Mouse (Mus musculus): Measurements from ENCODE around the gene Crybg1. TPM values are rescaled to one million over a fixed set of nuclear protein-coding genes. Genes with fewer than 3 reads are reported as not detected.

Crybg1 gene
- total RNA-seq, 2 experiments from 2014 or later = 2.7 to 2.9 TPM

DNA sequence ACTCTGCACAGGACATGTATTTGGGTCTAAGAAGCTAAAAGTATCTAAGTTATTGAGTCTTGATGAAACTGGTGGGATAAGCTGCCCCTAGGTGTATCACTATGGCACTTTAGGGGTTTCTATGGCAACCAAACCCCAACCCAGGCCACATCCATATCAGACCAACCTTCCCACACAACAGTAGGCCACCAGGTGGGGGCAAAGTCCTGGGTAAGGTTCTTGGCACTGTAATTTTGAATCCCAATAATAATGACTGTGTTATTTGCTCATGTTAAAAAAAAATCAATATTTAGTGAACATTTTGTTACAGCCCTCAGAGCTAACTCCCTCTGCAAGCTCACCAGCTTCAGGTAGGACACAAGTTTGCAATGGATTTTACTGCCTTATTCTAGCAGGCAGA lies 38.2 kb downstream of the Crybg1 start:
- DNase-seq (ENCODE audit: low spot score in 2 of 2) = no peak

DNA sequence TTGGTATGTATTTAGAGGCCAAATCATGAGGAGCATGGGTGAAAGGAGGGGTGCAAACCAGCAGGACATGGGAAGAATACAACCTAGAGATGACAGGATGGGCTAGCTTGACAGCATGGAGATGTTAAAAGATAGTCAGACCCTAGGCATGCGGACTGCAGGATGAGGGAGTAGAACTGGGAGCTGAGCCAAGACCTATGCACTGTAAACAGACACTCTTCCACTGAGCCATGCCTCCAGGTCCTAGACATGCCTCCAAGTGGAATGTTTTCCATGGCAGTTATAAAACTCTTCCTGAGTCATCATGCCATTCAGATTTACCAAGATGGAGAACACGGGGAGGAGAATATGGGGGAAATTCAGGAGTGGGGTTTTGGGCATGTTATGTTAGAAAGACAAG lies 53.9 kb downstream of the Crybg1 start:
- no peak for DNase-seq (ENCODE audit: low spot score in 2 of 2)

DNA sequence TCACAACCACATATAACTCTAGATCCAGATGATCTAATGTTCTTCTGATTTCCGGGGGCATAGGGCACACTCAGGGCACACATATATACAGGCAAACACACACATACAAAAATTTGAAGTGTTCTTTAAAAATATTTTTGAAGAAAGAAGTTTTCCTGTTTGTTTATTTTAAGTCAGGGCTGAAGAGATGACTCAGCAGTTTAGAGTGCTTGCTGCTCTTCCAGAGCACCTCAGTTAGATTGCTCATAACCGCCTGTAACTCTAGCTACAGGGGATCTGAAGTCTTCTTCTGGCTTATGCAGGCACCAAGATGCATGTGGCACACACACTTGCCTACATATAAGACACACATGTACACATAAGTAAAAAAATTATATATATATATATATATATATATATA lies 56.9 kb downstream of the Crybg1 start:
- DNase-seq (ENCODE audit: low spot score in 2 of 2) = no peak

DNA sequence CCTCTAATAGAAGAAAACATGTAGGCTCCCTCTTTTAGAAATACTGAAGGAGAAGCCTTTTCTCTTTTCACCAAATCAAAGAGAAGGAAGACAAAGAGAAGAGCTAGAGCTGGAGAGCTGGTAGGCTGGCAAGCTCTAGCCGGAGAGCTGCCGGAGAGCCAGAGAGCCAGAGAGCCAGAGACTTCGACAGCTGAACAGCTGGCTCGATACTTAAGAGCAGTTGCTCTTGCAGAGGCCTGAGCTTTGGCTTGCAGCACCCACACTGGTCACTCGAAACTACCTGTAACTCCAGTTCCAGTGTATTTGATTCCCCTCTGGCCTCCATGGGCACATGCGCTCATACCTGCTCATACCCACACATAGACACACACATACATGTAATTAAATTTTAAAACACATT lies 68.3 kb downstream of the Crybg1 start:
- no peak for DNase-seq (ENCODE audit: low spot score in 2 of 2)

DNA sequence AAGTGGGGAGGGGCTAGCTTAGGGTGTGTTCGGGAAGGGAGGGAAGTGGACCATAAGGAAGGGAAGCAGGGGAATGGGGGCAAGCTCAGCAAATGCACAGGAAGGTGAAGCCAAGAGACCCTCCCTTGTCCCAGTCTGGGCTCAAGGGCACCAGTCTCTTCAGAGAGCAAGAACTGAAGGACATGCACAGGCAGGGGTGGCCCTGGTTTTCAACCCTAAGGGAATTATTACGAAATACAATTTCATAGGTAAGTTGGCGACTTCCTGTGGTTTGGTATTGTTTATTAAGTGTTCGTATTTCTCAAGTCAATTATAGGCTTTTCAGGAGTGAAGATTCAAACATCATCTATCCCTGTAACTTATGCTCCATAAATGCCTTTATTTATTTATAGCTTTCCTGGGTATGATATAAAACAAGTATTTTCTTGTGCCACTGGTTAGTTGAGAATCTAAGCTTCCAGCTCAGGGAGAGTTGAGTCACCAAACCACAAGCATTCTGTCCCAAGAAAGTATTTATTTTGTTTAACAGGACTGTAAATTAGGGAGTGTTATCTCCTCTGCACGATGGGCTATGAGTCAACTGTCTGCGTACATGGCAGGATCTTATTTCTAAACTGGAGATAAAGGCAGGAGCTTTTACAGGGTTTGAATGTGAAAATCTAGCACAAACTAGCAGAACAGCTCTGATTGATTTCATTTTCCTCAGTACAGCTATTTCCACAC lies 69.7 kb downstream of the Crybg1 start:
- no peak for DNase-seq (ENCODE audit: low spot score in 2 of 2)

DNA sequence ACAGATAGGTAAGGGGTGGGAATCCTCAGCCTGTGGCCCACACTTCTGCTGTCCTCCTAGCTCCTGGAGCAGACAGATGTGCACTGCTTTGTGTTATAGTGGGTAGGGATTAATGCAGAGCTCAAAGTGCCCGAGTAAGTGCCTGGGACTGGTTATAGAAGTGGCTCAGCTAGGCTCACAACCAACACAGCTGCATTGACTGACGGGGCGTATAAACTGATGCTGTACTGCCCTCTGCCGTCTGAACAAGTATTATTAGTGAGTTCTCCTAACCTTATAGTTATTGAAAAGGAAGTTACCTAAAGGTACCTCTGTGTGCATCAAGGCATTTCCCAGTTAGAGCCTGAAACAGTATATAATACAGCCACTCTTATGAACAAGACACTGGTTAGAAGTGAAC lies 77.6 kb downstream of the Crybg1 start:
- peak in 1 of 2 experiments; percentile 53 for DNase-seq (ENCODE audit: low spot score in 2 of 2)

DNA sequence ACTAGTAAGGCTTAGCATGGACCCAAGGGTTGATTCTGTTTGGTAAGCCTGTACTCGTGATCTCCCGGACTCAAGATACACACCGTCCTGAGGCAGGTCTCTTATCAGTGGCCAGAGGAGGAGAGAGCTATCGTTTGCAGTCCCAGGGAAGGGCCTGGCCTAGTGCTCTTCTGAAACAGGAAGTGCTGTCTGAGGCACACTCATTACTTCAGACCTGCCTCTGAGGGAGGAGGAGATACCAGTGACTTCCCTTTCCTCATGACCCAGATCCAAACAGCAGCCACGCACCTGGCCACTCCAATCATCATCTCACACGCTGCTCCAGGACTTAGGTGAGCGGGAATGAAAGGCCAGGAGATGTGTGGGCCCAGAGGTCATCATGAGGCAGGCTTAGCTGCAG lies 79.5 kb downstream of the Crybg1 start:
- no peak for DNase-seq (ENCODE audit: low spot score in 2 of 2)

DNA sequence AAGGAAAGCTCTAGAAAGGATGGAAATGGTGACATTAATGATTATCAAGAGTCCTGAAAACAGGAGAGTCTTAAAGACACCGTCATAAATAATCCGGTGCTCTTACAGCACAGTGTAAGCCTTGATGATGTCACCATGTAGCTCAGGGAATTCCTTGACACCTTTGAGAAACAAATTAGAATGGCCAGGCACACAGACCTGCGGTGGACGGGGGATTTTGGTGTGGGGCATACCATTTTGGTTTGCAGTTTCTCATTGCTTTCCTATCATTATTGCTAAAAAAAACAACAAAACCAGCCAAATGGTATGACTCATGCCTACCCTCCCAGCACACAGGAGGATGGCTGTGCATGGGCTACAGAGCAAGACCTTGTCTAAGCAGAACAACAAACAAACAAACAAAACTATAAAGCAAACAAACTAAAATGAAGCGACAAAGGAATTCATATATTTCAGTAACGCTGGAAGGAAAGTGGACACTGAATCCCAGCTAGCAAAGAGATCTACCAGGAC lies 82.7 kb downstream of the Crybg1 start:
- DNase-seq (ENCODE audit: low spot score in 2 of 2) = no peak

DNA sequence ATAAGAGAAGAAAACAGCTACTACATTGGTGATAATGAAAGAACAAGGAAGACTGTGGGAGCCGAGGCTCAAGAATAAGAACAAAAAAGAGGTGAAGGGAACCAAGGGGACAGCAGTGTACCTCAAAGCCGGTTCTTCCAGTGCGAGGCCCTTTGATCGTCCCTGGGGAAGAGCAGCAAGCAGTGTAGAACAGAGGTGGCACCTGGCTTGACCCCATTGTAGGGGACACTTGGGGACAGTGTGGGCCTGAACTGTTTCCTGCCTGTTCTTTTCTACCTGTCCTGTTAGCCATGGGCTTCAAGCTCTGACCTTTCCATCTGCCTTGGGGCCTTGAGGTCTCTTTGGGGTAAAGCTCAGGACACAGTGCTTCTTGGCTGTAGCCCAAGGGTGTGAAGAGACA lies 85.7 kb downstream of the Crybg1 start:
- no peak for DNase-seq (ENCODE audit: low spot score in 2 of 2)

DNA sequence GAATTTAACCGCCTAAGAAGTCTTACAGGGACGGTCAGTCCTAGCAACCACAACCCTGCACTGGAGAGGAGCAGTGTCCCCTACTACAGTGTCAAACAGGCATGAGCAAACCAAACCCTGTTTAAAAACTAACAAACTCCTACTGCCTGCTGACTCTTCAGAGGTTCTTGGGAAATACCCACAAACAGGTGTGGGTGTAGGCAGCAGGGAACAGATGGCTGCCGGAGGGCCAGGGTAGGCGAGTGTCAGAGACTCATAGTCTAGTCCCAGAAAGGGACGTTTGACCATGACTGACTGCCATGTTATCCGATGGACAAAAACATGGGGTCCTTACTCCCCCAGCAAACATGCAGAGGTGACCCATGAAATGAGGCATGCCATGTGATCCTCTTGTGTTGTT lies 97.7 kb downstream of the Crybg1 start:
- DNase-seq (ENCODE audit: low spot score in 2 of 2) = no peak

DNA sequence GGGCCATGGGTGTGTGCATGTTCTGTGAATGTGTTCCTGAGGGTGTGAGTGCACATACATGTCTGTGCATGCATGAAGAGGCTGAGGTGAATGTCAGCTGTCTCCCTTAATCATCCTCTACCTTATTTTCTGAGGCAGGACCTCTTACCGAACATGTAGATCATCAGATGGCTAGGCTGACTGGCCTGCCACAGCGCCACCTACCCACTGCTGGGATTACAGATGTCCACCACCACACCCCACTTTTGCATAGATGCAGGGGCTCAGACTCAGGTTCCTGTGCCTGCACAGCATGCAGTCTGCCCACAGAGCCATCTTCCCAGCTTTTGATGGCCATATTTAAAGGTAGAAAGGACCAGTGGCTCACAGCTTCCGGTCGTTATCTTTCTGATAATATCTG lies 103.9 kb downstream of the Crybg1 start:
- DNase-seq (ENCODE audit: low spot score in 2 of 2) = no peak

DNA sequence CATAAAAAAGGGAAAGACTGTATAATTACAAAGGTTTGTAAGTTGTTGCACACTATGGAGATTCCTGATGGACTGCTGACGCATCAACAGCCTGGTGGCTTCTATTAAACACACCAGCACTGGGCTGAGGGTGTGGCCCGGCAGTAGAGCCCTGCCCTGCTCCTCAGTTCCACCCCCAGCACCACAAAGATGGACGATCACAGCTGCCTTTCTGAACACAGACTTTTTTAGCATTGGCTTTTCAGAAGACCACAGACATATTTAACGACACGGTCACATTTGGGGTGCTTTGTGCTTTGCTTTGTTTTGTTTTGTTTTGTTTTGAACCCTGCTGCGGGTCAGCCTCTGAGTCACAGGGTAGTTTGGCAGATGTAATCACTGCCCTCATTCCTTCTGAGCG lies 105.0 kb downstream of the Crybg1 start:
- DNase-seq (ENCODE audit: low spot score in 2 of 2) = no peak

DNA sequence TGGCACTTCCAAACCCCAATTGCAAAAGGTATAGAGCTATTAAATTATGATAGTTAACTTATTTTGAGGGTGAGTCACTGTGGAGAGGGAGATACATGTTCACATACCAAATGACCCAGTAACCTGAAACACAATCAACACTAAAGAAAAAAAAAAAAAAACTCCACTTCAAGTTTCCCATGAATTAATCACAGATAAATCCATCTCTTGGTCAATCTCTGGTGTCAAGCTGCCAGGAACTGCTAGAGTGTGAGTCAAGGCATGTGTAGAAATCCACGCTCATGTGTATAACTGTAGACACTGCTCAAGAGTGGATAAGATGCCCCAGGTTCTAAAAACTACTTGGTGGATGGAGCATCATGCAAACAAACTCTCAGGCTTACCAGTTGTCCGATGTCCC lies 109.5 kb downstream of the Crybg1 start:
- no peak for DNase-seq (ENCODE audit: low spot score in 2 of 2)

DNA sequence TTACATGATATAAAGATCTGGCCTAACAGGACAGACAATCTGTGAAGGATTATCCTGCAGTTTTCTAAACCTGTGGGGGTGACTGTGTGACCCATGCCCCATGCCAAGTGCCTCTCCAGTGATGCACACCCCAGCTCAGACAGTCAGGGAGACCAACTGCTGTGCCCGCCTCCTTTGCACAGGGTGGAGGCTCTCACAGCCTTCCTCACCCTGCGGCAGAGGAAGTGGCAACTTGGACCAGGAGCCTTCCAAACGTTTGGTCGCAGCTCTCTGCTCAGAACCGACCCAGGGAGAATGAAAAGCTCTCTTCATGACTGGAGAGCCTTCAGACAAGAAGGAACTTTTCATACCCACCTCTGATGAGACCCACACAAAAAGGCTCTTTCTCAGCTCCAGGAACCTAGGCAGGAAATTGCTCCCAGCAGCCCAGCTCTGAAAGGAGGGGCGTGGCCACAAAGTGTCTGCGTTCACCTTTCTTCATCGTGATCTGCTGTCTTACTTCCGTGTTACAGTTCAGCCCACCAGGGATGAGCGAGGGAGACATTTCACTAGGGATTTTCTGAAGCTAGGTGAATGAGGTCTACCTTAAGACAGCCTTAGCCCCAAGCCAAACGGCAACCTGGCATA lies 110.6 kb downstream of the Crybg1 start:
- no peak for DNase-seq (ENCODE audit: low spot score in 2 of 2)

DNA sequence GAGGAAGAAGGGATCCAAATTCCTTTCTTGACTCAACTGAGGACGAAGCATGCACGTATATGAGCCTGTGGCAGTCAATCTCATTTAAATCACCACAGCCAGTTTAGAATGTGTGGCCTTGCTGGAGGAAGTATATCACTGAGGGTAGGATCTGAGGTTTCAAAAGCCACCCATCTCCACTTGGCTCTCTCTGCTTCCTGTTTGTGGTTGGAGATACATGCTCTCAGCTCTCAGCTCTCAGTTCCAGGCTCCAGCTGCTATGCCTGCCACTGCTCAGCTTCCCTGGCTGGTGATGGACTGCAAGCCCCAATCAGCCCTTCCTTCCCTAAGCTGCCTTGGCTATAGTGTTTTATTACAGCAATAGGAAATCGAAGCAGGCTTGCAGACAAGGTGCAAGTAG lies 119.1 kb downstream of the Crybg1 start:
- no peak for DNase-seq (ENCODE audit: low spot score in 2 of 2)

DNA sequence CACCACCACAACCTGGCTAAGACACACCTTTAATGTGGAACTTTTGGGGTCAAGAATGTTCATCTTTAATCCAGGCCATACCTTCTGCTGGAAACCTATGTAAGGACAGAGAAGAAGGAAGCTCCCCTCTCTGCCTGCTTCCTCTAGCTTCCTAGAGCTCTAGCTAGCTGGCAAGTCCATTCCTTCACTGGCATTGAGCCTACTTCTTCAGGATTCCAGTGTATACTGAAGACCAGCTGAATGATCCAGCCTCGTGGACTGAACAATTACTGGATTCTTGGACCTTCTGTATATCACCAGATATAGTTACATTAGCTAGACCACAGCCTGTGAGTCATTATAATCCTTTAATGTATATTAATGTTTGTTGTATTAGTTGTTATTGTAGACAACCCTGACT lies 121.4 kb downstream of the Crybg1 start:
- no peak for DNase-seq (ENCODE audit: low spot score in 2 of 2)

DNA sequence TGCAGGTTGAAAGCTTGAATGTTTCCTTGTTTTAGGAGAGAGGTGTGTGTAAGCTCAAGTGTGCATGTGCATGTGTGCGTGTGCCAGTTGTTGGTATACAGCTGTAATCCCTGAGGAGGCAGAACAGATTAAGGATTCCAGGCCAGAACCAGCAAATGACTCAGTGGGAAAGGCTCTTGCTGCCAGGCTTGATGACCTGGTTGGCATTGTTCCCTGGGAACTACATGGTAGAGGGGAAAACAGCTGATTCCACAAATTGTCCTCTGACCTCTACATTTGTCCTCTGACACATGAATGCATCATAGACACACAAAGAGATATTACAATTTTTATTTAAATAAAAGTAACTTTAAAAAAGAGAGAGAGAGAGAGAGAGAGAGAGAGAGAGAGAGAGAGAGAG lies 122.5 kb downstream of the Crybg1 start:
- DNase-seq (ENCODE audit: low spot score in 2 of 2) = no peak

DNA sequence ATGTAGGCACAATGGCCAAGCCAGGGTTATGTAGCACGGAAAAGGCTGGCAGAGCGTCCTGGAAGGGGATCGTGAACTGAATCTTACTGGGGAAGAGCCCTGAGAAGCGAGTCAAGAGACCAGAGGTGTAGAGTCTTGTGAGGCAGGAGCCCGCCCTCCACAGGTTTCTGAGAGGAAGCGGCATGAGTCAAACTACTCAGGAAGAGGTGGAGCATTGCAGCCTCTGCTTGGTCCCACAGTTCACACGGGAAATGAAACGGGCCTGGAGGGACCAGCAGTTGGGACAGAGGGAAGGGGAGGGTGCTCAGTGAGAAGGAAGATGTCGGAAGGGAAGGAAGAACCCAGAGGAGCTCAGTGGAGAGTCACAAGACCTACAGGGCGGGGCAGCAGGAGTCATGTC lies 123.9 kb downstream of the Crybg1 start:
- no peak for DNase-seq (ENCODE audit: low spot score in 2 of 2)

DNA sequence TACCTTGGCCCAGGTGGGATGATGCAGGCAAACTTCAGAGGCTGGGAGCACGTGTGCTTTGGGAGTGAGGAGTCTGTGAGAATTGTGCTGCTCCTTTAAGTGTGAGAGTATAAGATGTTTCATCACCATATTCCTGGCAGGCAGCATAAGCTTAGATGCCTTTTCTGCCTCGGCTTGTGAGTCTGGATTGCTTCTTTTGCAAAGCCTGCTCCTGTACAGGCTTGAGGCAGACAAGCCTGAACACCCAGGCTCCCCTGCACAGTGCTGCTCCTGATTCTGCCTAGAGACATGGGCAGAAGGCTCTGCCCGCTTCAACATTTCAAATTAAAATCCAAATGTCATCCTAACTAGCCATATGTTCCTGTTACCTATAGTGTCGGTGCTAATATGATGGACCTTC lies 128.5 kb downstream of the Crybg1 start:
- no peak for DNase-seq (ENCODE audit: low spot score in 2 of 2)

DNA sequence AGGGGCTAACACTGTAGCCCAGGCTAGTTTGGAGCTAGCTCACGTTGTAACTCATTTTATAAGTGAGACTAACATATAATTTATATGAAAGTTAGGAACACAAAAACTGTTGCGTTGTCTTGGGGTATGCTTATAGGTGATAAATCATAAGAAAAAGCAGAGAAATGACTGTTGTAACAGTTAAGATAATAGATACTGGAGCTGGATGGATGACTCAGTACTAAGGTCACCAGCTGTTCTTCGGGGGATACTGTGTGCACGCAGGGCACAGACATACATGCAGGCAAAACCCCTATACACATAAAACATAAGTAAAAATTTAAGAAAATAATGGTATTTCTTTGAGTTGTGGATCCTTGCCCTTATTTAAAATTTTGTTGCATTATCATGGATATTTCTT lies 130.1 kb downstream of the Crybg1 start:
- no peak for DNase-seq (ENCODE audit: low spot score in 2 of 2)

DNA sequence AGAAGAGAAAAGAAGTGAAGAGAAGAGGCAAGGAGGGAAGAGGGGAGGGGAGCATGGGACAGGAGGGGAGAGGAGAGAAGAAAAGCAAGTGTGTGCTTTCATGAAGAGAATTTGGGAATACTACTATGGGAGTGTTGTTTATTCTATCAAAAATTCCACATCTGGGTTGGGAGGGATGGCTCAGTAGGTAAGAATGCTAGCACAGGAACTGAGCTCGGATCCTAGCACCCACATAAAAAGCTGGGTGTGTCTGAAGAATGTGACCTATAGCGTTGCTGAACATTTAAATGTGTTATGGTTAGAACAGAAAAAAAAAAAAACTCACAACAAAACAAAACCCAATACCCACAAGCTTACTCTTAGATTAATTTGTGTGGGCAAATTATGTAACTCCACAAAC lies 133.0 kb downstream of the Crybg1 start:
- DNase-seq (ENCODE audit: low spot score in 2 of 2) = no peak

DNA sequence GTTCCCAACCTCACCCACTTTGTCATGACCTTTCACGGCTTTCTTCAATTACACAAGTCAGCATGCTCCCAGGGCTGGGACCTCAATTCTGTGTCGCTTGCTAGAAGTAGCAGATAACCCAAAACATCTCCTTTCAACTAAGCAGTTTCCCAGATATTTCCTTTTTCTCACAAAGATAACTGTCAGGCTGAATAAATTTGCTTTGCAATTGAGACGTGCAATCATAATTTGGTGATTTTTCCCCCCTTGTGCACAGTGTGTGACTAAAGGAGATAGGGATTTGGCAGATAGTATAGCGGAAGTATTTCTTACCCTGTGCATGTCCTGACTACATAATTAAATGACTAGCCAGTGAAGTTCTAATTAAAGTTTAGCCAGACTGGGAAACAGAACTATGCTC lies 134.8 kb downstream of the Crybg1 start:
- no peak for DNase-seq (ENCODE audit: low spot score in 2 of 2)

DNA sequence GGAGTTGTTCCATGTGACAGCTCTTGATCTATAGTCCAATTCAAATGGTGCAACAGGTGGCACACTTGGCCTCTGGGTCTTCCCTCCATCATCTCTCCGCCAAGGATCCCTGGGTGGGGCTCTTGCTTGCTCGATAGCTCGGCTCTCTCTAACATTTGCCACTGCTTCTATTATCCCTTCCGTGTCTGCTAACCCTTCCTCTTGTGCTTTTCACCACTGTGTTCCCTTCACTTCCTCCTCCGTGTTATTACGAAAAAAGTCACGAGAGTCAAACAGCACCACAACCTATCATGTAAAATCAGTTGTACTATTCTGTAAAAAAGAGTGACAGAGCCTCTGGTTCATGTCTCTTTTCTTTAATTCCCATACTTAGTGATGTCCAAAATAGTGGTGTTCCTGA lies 137.2 kb downstream of the Crybg1 start:
- DNase-seq (ENCODE audit: low spot score in 2 of 2) = no peak
